Mouse (Mus musculus) left cerebral cortex, adult 2 months (tissue): Measurements from ENCODE around the gene Pecam1. TPM values are rescaled to one million over a fixed set of nuclear protein-coding genes. Genes with fewer than 3 reads are reported as not detected.
A peak's percentile ranks its signal among the peaks of the same experiment; 100 is the strongest.
"Not testable (repeated sequence)": the region's sequence is repeated elsewhere in the genome, so short reads cannot be mapped to it uniquely, and the experiment has no call there.

Source experiments
- DNase-seq, 2 experiments: peaks; one replicate each; pipeline ENCODE4 v3.0.0; 2021 to 2022; ENCODE audit warnings: low spot score in 2 of 2, mixed read lengths in 1 of 2; ENCODE audit errors: extremely low spot score in 1 of 2
- H3K27ac ChIP-seq: fragments of 200-600 bp; 2 replicates; pipeline ENCODE4 v1.8.1; 2022
- H3K4me3 ChIP-seq: fragments of 200-600 bp; 2 replicates; pipeline ENCODE4 v1.8.1; 2022
- CTCF ChIP-seq: fragments of 200-600 bp; IDR thresholded peaks from 2 replicates; pipeline ENCODE4 v1.8.1; 2022; ENCODE audit warnings: antibody characterized with exemption, mild to moderate bottlenecking, moderate library complexity
- intact Hi-C: fragments of 180-260 bp; cut with DNase I; formaldehyde crosslinking; loops from one replicate; pipeline ENCODE4 v1.15.1; 2025
- total RNA-seq, 2 experiments: library from RNA; stranded (reverse); gene quantifications; 2 replicates each; pipeline ENCODE4 v1.2.3; 2021

Gene Pecam1
- total RNA-seq, 2 experiments from 2014 or later: 17.3 to 22.0 TPM

- peak; percentile 89 for TF ChIP-seq CTCF
- DNase-seq: peak; percentile 70 to 75
- Histone ChIP-seq H3K27ac (no peak overlapping the region), H3K4me3 (no peak overlapping the region)
- intact Hi-C loops: loop anchor here (1.0 to 10.0 kb wide), 3 partner anchors 114 to 303 kb away; no protein-coding TSS in a partner anchor
Measured at GRCm38 (mm10) chr11:106627692-106628091, 122.7 kb downstream of the Pecam1 start.

DNA sequence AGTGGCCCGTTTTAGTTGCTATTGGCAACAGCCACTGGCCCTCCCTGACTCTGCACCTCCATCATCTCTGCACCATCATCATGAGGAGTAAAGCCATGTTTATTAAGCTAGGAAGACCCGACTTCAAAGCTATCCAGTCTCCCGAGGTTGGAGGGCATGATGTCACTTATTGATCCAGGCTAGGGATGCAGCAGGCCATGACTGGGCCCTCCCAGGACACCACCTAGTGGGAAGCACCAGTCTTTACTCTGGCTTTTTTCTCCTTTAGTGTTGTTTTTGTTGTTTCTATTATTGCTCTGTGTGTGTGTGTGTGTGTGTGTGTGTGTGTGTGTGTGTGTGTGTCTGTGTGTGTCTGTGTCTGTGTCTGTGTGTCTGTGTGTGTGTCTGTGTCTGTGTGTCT, 124.9 kb downstream of the Pecam1 start:
- H3K4me3 ChIP-seq: no peak overlapping the region
- DNase-seq: no peak
- intact Hi-C loops: loop anchor here (10.0 kb wide), 1 partner anchor 301 kb away; no protein-coding TSS in a partner anchor
- TF ChIP-seq CTCF: no peak
- no peak overlapping the region for H3K27ac ChIP-seq

DNA sequence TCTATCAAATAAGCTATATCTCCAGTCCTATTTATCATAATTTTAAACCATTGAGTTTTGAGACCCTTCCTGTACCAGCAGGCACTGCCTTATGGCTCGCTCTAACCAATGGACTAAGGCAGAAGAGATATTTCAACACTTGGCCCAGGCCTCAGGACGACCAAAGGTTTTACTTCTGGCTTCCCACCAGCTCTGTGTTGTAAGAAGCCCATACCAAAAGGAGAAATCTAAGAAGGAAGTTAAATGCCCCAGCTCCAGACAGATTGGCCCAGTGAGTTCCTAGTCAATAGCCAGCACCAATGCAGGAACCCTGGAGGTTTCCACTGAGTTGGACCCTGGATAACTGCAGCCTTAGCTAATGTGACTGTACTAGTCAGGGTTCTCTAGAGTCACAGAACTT, 126.8 kb downstream of the Pecam1 start:
- intact Hi-C loops: loop anchor here (10.0 kb wide), 1 partner anchor 299 kb away; no protein-coding TSS in a partner anchor
- Histone ChIP-seq H3K4me3 (no peak overlapping the region), H3K27ac (no peak overlapping the region)
- TF ChIP-seq CTCF: no peak
- DNase-seq: no peak

GRCm38 (mm10) chr11:106622056-106622455, 128.4 kb downstream of the Pecam1 start:
- H3K4me3 ChIP-seq: no peak overlapping the region
- TF ChIP-seq CTCF: no peak
- DNase-seq: no peak
- H3K27ac ChIP-seq: no peak overlapping the region
- intact Hi-C loops: loop anchor here (10.0 kb wide), 1 partner anchor 297 kb away; no protein-coding TSS in a partner anchor

DNA sequence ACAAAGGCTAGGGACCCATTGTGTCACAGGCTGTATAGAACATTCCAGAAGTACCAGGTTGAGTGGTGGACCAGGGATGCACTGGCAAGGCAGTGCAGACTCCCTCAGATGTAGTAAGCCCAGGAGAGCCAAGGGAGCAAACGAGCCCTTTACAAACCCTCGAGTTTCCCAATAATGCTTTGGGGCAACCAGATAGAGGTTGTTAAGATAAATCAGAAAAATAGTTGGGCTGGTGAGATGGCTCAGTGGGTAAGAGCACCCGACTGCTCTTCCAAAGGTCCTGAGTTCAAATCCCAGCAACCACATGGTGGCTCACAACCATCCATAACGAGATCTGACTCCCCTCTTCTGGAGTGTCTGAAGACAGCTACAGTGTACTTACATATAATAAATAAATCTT, 131.7 kb downstream of the Pecam1 start:
- intact Hi-C loops, H3K27ac ChIP-seq, DNase-seq, H3K4me3 ChIP-seq: not testable (repeated sequence)

GRCm38 (mm10) chr11:106617821-106618580, 132.4 kb downstream of the Pecam1 start:
- TF ChIP-seq CTCF: no peak
- no peak for DNase-seq
- intact Hi-C loops: no loop called here
- no peak overlapping the region for H3K4me3 ChIP-seq
- H3K27ac ChIP-seq: no peak overlapping the region

GRCm38 (mm10) chr11:106615561-106615960, 134.9 kb downstream of the Pecam1 start:
- Histone ChIP-seq H3K27ac (no peak overlapping the region), H3K4me3 (no peak overlapping the region)
- TF ChIP-seq CTCF: no peak
- intact Hi-C loops: no loop called here
- DNase-seq: no peak

DNA sequence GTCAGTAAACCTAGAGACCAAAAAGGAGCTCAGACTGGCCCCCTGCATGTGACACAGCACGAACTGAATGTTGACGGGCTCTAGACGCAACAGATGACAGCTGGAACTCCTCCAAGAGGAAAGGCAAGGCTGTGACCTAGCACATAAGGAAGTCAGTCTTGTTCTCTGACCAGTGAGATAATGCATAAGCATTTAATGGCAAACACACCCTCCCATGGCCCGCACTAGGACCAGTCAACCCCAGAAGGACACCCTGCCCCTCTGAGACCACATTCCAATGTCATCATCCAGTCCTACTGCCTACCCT, 136.1 kb downstream of the Pecam1 start:
- H3K4me3 ChIP-seq: no peak overlapping the region
- no peak overlapping the region for H3K27ac ChIP-seq
- no peak for TF ChIP-seq CTCF
- DNase-seq: no peak
- intact Hi-C loops: loop anchor here (5.0 kb wide), 2 partner anchors 42 to 197 kb away; no protein-coding TSS in a partner anchor

- no peak for DNase-seq
- H3K4me3 ChIP-seq: peak overlapping the region; percentile 99
- TF ChIP-seq CTCF: peak; percentile 49
- intact Hi-C loops: loop anchor here (2.0 to 5.0 kb wide), 3 partner anchors 41 to 196 kb away; no protein-coding TSS in a partner anchor
- peak overlapping the region; percentile 86 for H3K27ac ChIP-seq
Measured at GRCm38 (mm10) chr11:106613638-106614338, 136.6 kb downstream of the Pecam1 start.

DNA sequence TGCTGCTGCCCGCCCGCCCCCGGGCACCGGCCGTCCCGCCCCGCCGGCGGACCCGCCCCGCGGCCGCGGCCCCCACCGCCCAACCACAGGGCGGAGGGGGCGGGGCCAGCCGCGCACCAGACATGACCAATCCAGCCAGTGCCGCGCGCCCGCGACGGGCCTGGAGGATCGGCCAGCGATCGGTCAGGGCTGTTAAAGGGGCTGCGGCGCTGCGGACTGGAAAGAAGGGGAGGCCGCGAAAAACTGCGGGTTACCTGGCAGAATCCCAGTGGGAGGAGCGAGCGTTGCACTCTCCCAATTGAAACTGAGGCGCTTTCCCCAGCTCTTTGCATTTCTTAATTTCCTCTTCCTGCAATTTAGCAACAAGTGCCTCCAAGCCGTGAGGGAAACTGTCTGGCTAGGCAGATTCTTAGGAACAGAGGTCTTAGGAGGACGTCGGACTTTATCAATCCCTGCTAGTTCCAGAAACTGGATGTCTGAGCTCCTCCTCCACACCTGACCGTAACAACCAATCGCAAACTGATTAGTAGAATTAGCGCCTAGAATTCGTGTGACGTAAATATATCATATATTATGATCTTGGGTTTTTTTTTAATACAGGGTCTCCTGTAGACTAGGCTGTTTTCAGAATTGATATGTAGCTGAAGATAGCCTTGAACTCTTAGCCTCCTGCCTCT, 137.3 kb downstream of the Pecam1 start, which contains the start of gene Tex2:
Gene Tex2, minus strand, starts transcription at position 463 of the 677 bp plus-strand sequence.
- Histone ChIP-seq H3K4me3 (peak within 1 kb of the TSS; percentile 99), H3K27ac (peak within 1 kb of the TSS; percentile 93)
- peak; percentile 95 to 96 for DNase-seq
- no peak; the same call in 1 of the 2 replicates for TF ChIP-seq CTCF
- intact Hi-C loops: loop anchor here (2.0 to 5.0 kb wide), 3 partner anchors 41 to 196 kb away; no protein-coding TSS in a partner anchor

DNA sequence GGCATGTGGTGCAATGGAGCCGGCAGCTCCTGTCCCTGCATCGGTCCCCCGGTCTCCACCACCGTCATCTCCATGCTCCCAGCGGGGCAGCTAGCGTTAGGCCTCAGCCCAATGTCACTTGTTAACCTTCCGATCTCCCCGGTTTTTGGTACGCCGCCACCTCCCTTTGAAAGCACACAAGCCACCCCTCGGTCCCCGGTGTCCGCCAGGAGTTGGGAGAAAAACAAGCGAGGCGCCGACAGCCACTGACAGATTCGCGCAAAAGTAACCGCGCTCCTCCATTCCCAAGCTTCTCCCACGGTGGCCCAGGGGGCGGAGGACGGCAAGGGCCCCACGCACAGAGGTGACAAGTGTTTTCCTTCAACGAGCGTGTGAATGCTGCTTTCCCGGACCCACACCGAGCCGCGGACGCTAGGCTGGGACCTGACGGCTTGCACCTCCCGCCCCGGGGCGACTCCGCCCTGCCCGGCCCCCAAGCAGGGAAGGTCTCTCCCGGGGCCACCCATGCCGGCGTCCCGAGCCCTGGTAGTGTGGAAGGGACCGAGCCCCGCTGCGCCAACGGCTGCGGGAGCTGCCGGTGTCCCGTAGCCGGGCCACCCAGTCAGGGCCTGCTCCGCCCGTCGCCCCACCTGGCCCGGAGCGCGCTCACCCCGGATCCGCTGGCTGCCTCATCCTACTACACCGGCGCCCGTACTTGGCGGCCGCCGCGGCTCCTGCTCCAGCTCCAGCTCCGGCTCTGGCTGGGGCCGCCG, 138.0 kb downstream of the Pecam1 start:
- H3K27ac ChIP-seq: peak overlapping the region; percentile 93
- peak overlapping the region; percentile 99 for H3K4me3 ChIP-seq
- TF ChIP-seq CTCF: no peak
- DNase-seq: peak; percentile 41 to 46
- intact Hi-C loops: loop anchor here (2.0 to 5.0 kb wide), 3 partner anchors 40 to 195 kb away; no protein-coding TSS in a partner anchor
